Mouse (Mus musculus): Measurements from ENCODE around the gene Spink4. TPM values are rescaled to one million over a fixed set of nuclear protein-coding genes. Genes with fewer than 3 reads are reported as not detected.
"Not testable (repeated sequence)": the region's sequence is repeated elsewhere in the genome, so short reads cannot be mapped to it uniquely, and the experiment has no call there.

Spink4 gene
- total RNA-seq, 1 experiment from 2014 or later, result not detected

GRCm38 (mm10) chr4:40899264-40899663 lies 20.6 kb upstream of the Spink4 start:
- ATAC-seq (replicated peaks; ENCODE audit: low read depth, poor library complexity, severe bottlenecking), result no peak

GRCm38 (mm10) chr4:40900071-40900470 lies 19.8 kb upstream of the Spink4 start:
- ATAC-seq (replicated peaks; ENCODE audit: low read depth, poor library complexity, severe bottlenecking), result no peak

DNA sequence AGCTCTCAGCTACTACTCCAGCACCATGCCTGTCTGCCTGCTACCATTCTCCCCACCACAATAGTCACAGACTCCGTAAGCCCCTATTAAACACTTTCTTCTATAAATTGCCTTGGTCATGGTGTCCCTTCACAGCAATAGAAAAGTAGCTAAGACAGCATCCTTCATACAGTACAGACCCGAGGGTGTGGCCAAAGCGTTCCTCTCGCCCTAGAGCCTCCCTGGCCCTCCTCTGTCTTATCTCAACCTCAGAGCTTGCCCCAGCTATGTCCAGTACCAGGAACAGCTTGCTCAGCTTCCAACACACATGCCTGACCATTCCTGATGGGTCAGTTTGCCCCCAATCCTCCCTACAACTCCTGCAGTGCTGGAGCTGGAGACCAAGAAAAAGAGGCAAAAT lies 19.2 kb upstream of the Spink4 start:
- no peak for ATAC-seq (replicated peaks; ENCODE audit: low read depth, poor library complexity, severe bottlenecking)

DNA sequence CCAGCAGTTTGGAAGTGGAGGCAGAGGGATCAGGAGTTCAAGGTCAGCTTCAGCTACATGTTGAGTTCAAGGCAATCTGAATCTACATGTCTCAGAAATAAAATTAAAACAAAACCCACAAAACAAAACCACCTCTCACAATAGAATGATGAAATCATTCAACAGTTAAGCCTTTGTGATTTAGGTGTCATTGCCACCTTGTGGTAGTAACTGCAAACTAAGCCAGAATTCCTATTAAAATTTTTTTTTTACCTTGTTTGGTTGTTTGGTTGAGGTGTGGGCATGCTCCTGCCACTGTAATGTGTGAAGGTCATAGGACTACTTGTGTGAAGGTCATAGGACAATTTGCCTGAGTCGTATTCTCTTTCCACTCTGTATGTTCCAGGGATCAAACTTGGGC lies 13.6 kb upstream of the Spink4 start:
- peak; percentile 81 for ATAC-seq (replicated peaks; ENCODE audit: low read depth, poor library complexity, severe bottlenecking)

- no peak for ATAC-seq (replicated peaks; ENCODE audit: low read depth, poor library complexity, severe bottlenecking)
These were observed 11.4 kb upstream of the Spink4 start for GRCm38 (mm10) chr4:40908261-40908969.

DNA sequence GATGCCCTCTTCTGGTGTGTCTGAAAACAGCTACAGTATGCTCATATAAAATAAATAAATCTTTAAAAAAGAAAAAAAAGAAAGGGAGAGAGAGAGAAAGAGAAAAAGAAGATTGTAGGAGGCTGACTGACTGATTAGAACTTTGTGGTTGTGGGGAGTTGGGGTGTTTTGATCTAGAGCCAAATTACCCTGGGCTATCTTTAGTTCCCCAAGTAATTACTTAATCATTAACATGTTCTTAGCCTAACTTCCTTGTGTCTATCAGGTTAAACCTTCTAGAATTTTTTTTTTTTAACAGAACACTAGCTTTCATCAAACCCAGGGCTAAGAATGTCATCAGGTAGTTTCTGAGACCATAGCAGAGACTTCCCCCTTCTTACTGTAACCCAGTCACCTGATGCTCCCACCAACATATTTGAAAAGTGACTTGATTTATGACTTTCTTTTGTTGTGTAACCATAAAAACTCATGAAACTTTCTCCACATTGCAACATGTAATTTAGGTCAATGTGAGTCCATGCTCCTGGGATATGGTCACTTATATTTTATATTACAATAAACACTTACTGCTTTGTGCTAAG lies 5.5 kb upstream of the Spink4 start:
- ATAC-seq (replicated peaks; ENCODE audit: low read depth, poor library complexity, severe bottlenecking), result peak; percentile 55

GRCm38 (mm10) chr4:40915947-40916346 lies 3.9 kb upstream of the Spink4 start:
- no peak for ATAC-seq (replicated peaks; ENCODE audit: low read depth, poor library complexity, severe bottlenecking)

DNA sequence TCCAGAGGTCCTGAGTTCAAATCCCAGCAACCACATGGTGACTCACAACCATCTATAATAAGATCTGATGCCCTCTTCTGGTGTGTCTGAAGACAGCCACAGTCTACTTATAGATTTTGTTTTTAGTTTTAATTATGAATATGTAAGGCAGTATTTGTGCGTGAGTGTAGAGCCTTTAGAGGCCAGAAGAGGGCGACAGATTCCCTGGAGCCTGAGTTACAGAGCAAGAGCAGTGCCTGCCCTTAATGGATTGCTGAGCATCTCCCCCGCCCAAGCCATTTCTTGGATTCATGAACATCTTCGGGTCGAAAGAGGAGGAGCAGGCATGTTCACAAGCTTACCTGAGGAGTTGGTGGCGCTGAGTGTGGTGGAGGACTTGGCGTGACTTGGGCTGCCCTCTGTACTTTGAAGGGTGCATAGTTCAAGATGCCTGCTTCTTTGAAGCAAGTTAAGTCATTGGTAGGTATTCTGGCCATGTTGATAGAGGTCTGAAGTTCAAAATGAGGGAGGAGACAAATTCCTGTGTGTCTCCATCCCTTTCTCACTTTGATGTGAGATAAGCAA lies 3.2 kb upstream of the Spink4 start:
- no peak for ATAC-seq (replicated peaks; ENCODE audit: low read depth, poor library complexity, severe bottlenecking)

GRCm38 (mm10) chr4:40920576-40920975 lies 724 bp downstream of the Spink4 start:
- ATAC-seq (replicated peaks; ENCODE audit: low read depth, poor library complexity, severe bottlenecking), result no peak

DNA sequence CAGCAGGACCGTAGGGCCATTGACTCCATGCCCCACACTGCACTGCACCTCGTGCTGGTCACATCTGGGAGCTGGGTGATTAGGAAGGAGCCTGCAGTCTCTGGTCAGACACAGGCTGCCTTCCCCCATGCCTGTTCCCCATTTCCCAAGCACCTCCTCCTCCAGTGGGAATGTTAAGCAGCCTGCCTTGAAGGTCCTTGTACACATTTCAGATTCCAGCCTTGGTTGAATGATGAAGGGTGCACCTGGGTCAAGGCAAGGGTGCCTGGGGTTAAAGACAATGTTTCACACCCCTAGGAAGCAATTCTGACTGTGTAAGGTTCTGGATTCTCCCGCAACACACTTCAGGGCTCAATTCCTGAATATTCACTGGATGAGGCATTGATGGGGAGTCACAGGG lies 1.4 kb downstream of the Spink4 start:
- ATAC-seq (replicated peaks; ENCODE audit: low read depth, poor library complexity, severe bottlenecking), result no peak

DNA sequence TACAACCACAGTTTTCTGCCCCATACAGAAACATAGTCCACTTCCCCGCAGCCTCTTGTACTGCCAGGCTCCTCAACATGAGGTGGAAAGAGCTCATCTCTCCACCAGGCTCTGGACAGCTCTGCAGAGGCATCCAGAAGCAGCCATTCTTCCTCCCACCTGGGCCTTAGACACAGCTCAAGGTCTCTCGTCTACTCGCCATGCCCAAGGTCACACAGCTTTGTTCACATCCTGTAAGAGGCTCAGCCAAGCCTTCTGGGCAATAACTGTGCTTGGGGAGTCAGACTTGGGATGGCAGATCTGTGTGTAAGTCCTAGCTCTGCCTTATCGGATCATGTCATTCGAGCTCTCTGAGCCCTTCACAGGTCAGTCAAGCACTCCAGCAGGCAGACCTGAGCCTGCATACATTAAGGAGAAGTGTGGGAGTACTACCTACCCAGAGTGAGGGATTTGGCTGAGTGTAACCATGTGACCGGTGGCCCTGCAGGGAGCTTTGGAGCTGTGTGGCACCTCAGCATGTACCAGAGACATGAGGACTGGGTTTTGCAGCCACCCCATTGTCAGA lies 3.3 kb downstream of the Spink4 start:
- no peak for ATAC-seq (replicated peaks; ENCODE audit: low read depth, poor library complexity, severe bottlenecking)

GRCm38 (mm10) chr4:40925568-40925967 lies 5.7 kb downstream of the Spink4 start:
- no peak for ATAC-seq (replicated peaks; ENCODE audit: low read depth, poor library complexity, severe bottlenecking)

GRCm38 (mm10) chr4:40929046-40929445 lies 9.2 kb downstream of the Spink4 start:
- no peak for ATAC-seq (replicated peaks; ENCODE audit: low read depth, poor library complexity, severe bottlenecking)

DNA sequence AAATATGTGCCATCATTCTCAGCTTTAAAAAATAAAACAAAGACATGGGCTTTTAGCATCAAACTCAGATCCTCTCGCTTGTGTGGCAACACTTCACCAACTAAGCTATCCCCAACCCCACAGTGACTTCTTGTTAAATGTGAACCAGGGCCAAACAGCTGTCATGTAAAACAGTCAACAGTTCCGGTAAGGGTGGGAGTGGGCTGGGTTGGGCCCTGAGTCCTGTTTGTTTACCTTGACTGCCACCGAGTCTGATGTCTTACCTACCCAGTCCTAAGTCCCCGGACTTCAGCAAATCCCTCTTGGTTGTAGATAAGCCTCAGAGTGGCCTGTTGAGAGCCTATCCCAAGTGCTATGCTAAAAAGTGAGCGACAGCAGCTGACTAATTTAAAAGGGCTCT lies 13.8 kb downstream of the Spink4 start:
- ATAC-seq (replicated peaks; ENCODE audit: low read depth, poor library complexity, severe bottlenecking), result no peak

- not testable (repeated sequence) for ATAC-seq (replicated peaks; ENCODE audit: low read depth, poor library complexity, severe bottlenecking)
These were observed 14.5 kb downstream of the Spink4 start for GRCm38 (mm10) chr4:40934369-40934768.

GRCm38 (mm10) chr4:40936175-40936839 lies 16.5 kb downstream of the Spink4 start:
- no peak for ATAC-seq (replicated peaks; ENCODE audit: low read depth, poor library complexity, severe bottlenecking)

DNA sequence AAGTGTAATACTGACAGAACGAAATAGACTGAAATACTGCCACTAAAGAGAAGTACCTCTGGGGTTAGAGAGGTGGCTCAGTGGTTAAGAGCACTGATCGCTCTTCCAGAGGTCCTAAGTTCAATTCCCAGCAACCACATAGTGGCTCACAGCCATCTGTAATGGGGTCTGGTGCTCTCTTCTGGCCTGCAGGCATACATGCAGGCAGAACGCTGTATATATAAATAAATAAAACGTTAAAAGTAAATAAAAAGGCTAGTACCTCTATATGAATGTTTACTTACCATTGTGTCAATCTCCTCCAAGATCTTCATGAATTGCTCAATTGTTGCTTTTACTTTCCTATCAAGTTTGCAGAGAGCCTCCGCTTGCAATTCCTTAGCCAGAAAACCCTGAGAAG lies 18.9 kb downstream of the Spink4 start:
- ATAC-seq (replicated peaks; ENCODE audit: low read depth, poor library complexity, severe bottlenecking), result no peak

- ATAC-seq (replicated peaks; ENCODE audit: low read depth, poor library complexity, severe bottlenecking), result no peak
These were observed 23.8 kb downstream of the Spink4 start for GRCm38 (mm10) chr4:40943651-40944050.

DNA sequence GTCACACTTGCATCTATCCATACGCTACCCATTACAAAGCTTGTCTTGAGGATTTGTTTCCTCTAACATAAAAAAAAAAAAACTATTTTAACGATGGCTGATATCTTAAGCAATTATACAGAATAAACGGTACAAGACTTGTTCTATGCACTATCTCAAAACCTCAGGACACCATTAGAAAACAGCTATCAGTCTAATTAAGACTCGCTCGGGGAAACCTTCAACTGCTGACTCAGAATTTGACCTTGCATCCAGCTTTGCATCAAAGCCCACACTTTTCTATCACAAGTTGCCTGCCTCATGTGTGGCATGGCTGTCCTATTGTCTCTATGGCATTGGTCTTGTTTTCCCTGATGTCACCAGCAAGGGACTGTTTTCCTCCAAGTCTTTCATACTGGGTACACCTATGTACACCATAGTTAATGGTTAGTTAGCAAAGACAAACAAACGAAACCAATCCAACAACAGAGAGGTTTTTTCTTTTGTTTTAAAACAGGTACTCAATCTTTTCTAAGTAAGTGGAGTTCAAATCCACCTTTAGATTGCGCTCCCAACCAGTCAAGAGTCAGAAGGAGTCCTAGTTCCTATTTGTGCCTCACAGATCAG lies 26.8 kb downstream of the Spink4 start:
- no peak for ATAC-seq (replicated peaks; ENCODE audit: low read depth, poor library complexity, severe bottlenecking)

DNA sequence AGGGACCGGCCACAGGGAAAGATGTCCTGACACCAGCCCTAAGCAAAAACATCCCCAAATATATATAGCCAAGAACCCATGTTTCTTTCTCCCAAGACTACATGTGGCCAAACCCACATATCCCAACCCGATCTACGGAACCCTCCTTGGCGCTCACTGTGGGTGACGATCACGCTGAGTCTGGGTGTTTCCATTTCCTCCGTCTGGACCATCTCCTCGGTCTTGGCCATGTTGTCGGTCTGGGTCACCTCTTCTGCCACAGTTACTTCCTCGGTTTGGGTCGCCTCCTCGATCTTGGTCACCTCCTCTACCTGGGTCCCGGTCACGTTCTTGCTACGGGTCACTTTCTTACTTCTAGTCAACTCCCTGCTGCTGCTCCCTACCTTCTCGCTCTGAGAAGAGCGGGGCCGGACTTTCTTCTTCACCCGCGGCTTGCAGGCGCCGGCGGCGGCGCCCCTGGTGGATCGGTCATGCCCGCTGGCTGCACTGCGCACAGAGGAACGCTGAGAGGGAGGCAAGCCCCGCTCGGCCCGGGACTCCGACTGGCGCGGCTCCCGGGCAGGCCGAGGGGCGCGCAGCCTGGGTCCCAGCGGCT lies 27.8 kb downstream of the Spink4 start:
- ATAC-seq (replicated peaks; ENCODE audit: low read depth, poor library complexity, severe bottlenecking), result peak; percentile 24
